Mouse (Mus musculus) lung, postnatal 0 days (tissue): Measurements from ENCODE around the gene Cdk17.

Experiments used
- CTCF ChIP-seq: IDR thresholded peaks from 2 replicates; pipeline ENCODE4 v1.5.1; 2016; ENCODE audit warnings: antibody characterized with exemption, mild to moderate bottlenecking
- EP300 ChIP-seq: IDR thresholded peaks from 2 replicates; pipeline ENCODE4 v1.6.1; 2016; ENCODE audit warnings: antibody characterized with exemption, mild to moderate bottlenecking, control low read depth

DNA sequence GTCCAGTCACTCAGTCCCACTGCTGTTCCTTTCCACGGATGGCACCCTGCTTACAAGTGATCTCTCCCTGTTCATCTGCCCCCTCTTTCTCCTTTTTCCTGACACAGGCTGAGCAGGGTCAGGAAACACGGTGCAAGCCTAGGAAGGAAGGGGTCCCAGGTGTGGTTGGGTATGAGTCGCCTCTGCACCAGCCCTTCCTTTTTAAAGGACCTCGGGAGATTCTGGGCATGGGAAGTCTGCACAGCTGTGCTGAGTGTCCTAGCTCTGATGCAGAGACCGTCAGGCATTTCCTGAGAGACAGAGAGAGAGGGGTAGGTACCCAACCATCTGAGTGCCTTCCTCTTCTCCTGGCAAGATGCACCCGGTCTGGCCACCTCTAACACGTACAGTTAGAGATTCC, 137.5 kb downstream of the Cdk17 start:
- TF ChIP-seq CTCF: no peak
- TF ChIP-seq EP300: no peak
